Mouse (Mus musculus) limb, embryonic 14.5 days (tissue): ENCODE data around the gene Panx3. TPM values are rescaled to one million over a fixed set of nuclear protein-coding genes. Genes with fewer than 3 reads are reported as not detected.
A peak's percentile ranks its signal among the peaks of the same experiment; 100 is the strongest.

Source experiments
- ATAC-seq: fragments of 200-750 bp; cut with Nextera tagmentation; 2 replicates; pipeline ENCODE4 v1.8.0; 2017; ENCODE audit warnings: low read depth, moderate number of reproducible peaks, moderate TSS enrichment; ENCODE audit not compliant: low FRiP score
- DNase-seq: peaks from one replicate; pipeline ENCODE4 v3.0.0-alpha.2; 2015; ENCODE audit warnings: low spot score
- H3K27ac ChIP-seq: fragments of 300-500 bp; sonication (generic); replicated peaks from 2 replicates; pipeline ENCODE4 v1.5.1; 2014; ENCODE audit warnings: low read depth, mild to moderate bottlenecking, low read length, moderate library complexity, mixed read lengths
- H3K27me3 ChIP-seq: fragments of 300-500 bp; sonication (generic); 2 replicates; pipeline ENCODE4 v1.6.1; 2014; ENCODE audit warnings: low read length, mixed read lengths; ENCODE audit not compliant: control insufficient read depth, insufficient read depth
- H3K36me3 ChIP-seq: fragments of 300-500 bp; sonication (generic); 2 replicates; pipeline ENCODE4 v1.6.1; 2014; ENCODE audit warnings: mild to moderate bottlenecking, low read length, moderate library complexity, mixed read lengths; ENCODE audit not compliant: control insufficient read depth, insufficient read depth
- H3K4me1 ChIP-seq: fragments of 300-500 bp; sonication (generic); 2 replicates; pipeline ENCODE4 v1.6.1; 2014; ENCODE audit warnings: antibody characterized with exemption, low read length, mixed read lengths; ENCODE audit not compliant: control insufficient read depth, insufficient read depth
- H3K4me2 ChIP-seq: fragments of 300-500 bp; sonication (generic); replicated peaks from 2 replicates; pipeline ENCODE4 v1.6.1; 2014; ENCODE audit warnings: low read depth, mild to moderate bottlenecking, low read length, moderate library complexity; ENCODE audit not compliant: severe bottlenecking
- H3K4me3 ChIP-seq: fragments of 300-500 bp; sonication (generic); replicated peaks from 2 replicates; pipeline ENCODE4 v1.5.1; 2014; ENCODE audit warnings: low read length
- H3K9ac ChIP-seq: fragments of 300-500 bp; sonication (generic); 2 replicates; pipeline ENCODE4 v1.6.1; 2014; ENCODE audit warnings: mild to moderate bottlenecking, low read depth, low read length, moderate library complexity; ENCODE audit not compliant: severe bottlenecking
- H3K9me3 ChIP-seq: fragments of 300-500 bp; sonication (generic); 2 replicates; pipeline ENCODE4 v1.6.1; 2016; ENCODE audit warnings: low read length; ENCODE audit not compliant: control insufficient read depth
- POLR2A ChIP-seq: fragments of 200-500 bp; IDR thresholded peaks from 2 replicates; pipeline ENCODE4 v1.8.0; 2012; ENCODE audit warnings: inconsistent platforms, mild to moderate bottlenecking, moderate library complexity, borderline replicate concordance; ENCODE audit not compliant: insufficient read depth, insufficient read length; ENCODE audit errors: extremely low read depth
- WGBS: fragments of 180-500 bp; shearing (Covaris S2); extraction: QIAGEN DNeasy Blood & Tissue Kit; methylation state at CpG from one replicate; pipeline ENCODE4 v1.1.7; 2014; 5-methylcytosine and 5-hydroxymethylcytosine counted together
- polyA plus RNA-seq, 2 experiments: library from polyadenylated mRNA; depleted of rRNA in 1 of 2; stranded (reverse) in 1 of 2; unstranded in 1 of 2; fragments of >200 nt; fragmentation: Nextera tagmentation in 1 of 2; extraction: Ambion mirVana in 1 of 2; gene quantifications; 2 replicates each; pipeline versions ENCODE4 v1.2.1 to v1.2.3; 2012 to 2014

Panx3 gene
- polyA plus RNA-seq (2012; rRNA removed), result 37.4 and 51.1 TPM in 2 replicates
- 13.7 and 15.9 TPM in 2 replicates for polyA plus RNA-seq (2014; fragmentation: Nextera tagmentation; extraction: Ambion mirVana)

DNA sequence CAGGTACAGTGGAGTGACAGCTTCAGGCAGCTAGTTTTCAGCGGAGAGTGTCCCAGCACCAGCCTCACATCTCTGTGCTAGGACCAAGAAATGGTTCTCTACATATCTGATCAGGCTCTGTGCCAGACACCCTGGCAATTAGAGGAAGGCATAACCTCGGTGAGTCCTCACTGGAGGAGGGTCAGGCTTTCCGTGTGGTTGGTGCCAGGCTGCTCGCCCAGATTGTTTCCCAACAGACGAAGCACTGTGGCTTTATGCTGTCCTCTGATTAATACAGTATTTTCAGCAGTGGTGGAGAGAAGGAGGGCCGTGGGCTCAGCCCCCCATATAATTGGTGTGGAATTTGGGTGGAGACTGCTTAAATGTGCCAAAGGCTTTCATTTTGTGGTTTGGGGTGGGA lies at the start of gene Panx3:
Gene Panx3, minus strand, starts transcription at position 121 of the 400 bp plus-strand sequence.
- TF ChIP-seq POLR2A, result no peak
- 45% methylated on average over 6 of the region's 6 CpGs for WGBS
- DNase-seq (peak; percentile 18), ATAC-seq (peak; percentile 57; the same call in 1 of the 2 replicates)
- Histone ChIP-seq H3K4me3 (no peak within 1 kb of the TSS), H3K27me3 (no peaks in the 10 kb centered on the region), H3K36me3 (no peaks in the 10 kb centered on the region), H3K9me3 (no peaks in the 10 kb centered on the region), H3K4me2 (0 out of 2 replicates have a peak within 1 kb of the TSS, but pooled peaks have one; percentile 3), H3K27ac (peak within 1 kb of the TSS; percentile 38; the same call in 1 of the 2 replicates), H3K4me1 (0 out of 2 replicates have a peak, but pooled peaks cover 5% of the 10 kb centered on the region), H3K9ac (no peak within 1 kb of the TSS)

GRCm38 (mm10) chr9:37716150-37716549 lies 47.1 kb upstream of the Panx3 start, which contains the start of gene Olfr160:
Olfr160 (minus strand) TSS chr9:37716250.
- Histone ChIP-seq H3K9me3 (no peaks in the 10 kb centered on the region), H3K27ac (no peak within 1 kb of the TSS), H3K36me3 (no peaks in the 10 kb centered on the region), H3K4me2 (no peak within 1 kb of the TSS), H3K4me3 (no peak within 1 kb of the TSS), H3K4me1 (no peaks in the 10 kb centered on the region), H3K27me3 (no peaks in the 10 kb centered on the region), H3K9ac (no peak within 1 kb of the TSS)
- TF ChIP-seq POLR2A, result no peak
- no peak for DNase-seq
- WGBS, result 82% methylated on average over 1 of the region's 1 CpGs
- ATAC-seq, result no peak

- no peak overlapping the region for H3K4me2 ChIP-seq
- no peak overlapping the region for H3K9ac ChIP-seq
- no peaks in the 10 kb centered on the region for H3K4me1 ChIP-seq
- ATAC-seq (no peak), DNase-seq (peak; percentile 40)
- H3K4me3 ChIP-seq, result no peak overlapping the region
- no peak for TF ChIP-seq POLR2A
- H3K36me3 ChIP-seq, result no peaks in the 10 kb centered on the region
- no peaks in the 10 kb centered on the region for H3K9me3 ChIP-seq
- WGBS, result 60% methylated on average over 5 of the region's 5 CpGs
- H3K27me3 ChIP-seq, result no peaks in the 10 kb centered on the region
- no peak overlapping the region for H3K27ac ChIP-seq
Observed at GRCm38 (mm10) chr9:37689970-37690686, 21.1 kb upstream of the Panx3 start.

GRCm38 (mm10) chr9:37687941-37688303 lies 18.9 kb upstream of the Panx3 start:
- Histone ChIP-seq H3K4me2 (no peak overlapping the region), H3K36me3 (no peaks in the 10 kb centered on the region), H3K27ac (no peak overlapping the region), H3K27me3 (no peaks in the 10 kb centered on the region), H3K4me3 (no peak overlapping the region), H3K9ac (no peak overlapping the region), H3K9me3 (no peaks in the 10 kb centered on the region), H3K4me1 (no peaks in the 10 kb centered on the region)
- ATAC-seq, result no peak
- TF ChIP-seq POLR2A, result no peak
- no peak for DNase-seq
- WGBS, result 46% methylated on average over 3 of the region's 3 CpGs

- no peaks in the 10 kb centered on the region for H3K4me1 ChIP-seq
- TF ChIP-seq POLR2A, result no peak
- H3K4me3 ChIP-seq, result no peak overlapping the region
- no peak overlapping the region for H3K4me2 ChIP-seq
- no peak overlapping the region for H3K9ac ChIP-seq
- H3K27me3 ChIP-seq, result no peaks in the 10 kb centered on the region
- no peaks in the 10 kb centered on the region for H3K9me3 ChIP-seq
- DNase-seq, result no peak
- no peak overlapping the region for H3K27ac ChIP-seq
- H3K36me3 ChIP-seq, result no peaks in the 10 kb centered on the region
- ATAC-seq, result no peak
- WGBS, result 78% methylated on average over 3 of the region's 3 CpGs
Observed at GRCm38 (mm10) chr9:37687288-37687940, 18.4 kb upstream of the Panx3 start.
